Mouse (Mus musculus): ENCODE data around the gene Urm1. TPM values are rescaled to one million over a fixed set of nuclear protein-coding genes. Genes with fewer than 3 reads are reported as not detected.
"Not testable (repeated sequence)": the region's sequence is repeated elsewhere in the genome, so short reads cannot be mapped to it uniquely, and the experiment has no call there.

Gene Urm1
- 18.0 and 23.7 TPM in 2 replicates for polyA plus RNA-seq (2016; fragmentation: Nextera tagmentation; extraction: Ambion mirVana)

DNA sequence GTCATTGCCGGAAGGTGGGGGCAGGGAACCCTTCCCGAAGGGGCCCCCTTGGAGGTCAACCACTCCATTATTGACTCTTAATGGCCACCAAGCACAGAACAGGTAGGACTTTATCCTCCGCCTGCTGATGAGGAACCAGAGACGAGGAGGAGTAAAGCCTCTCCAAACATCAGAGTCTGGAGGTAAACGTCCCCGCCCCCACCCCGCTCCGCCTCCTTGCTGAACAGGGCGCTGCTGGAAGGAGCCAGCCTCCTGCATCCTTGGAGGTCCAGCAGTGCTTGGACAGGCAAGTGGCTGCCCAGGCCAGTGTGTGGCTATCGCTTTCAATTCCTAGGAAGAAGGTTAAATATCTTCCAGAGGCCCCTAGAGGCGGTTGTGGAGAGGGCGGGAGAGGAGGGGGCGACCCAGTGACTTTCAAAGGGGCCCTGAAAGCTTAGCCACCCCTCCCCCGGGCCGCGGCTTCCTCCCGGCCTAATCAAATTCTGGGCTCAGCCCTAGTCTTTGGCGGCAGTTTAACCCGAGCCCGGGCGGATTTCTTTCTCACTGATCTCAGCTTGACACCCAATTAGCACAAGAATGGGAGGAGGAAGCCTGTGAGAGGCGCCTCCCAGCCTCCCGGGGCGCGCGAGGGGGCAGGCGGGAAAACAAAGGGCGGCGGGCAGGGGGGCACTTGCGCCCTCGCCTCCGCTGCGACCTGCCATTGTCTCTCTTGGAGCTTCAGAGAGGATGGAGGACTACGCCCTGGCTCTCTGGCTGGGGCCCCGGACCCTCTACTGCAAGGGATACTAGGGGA is at the start of gene Urm1:
TSS of gene Urm1 (plus strand) at position 51 of the 793 bp plus-strand sequence.
- Histone ChIP-seq H3K36me3 (replicated peaks) (peaks cover 12% of the 10 kb centered on the region), H3K4me1 (peaks cover 37% of the 10 kb centered on the region), H3K9me3 (no peaks in the 10 kb centered on the region), H3K27ac (replicated peaks) (peak within 1 kb of the TSS; percentile 96), H3K4me3 (peak within 1 kb of the TSS; percentile 60), H3K27me3 (replicated peaks; ENCODE audit: low read depth, poor library complexity, severe bottlenecking) (peaks cover 10% of the 10 kb centered on the region; the same call in 1 of the 2 replicates)
- 1% methylated on average over 35 of the region's 35 CpGs for whole genome bisulfite sequencing
- DNase-seq (ENCODE audit: low spot score) = peak; percentile 91

DNA sequence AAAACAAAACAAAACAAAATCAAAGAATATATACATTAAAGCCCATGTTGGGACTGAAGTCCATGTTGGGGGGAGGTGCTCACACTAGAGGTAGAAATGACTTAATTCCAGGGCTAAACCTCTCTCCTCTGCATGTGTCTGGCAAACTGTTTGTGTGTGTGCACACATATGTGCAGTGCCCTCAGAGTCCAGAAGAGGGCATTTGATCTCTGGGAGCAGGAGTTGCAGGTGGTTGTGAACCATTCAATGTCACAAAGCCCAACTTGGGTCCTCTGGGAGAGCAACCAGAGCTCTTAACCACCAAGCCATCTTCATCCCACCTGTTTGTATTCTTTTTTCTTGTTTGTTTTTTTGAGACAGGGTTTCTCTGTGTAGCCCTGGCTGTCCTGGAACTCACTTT is 49.7 kb upstream of the Urm1 start:
- no peaks in the 10 kb centered on the region for H3K27me3 ChIP-seq (replicated peaks; ENCODE audit: low read depth, poor library complexity, severe bottlenecking)
- H3K27ac ChIP-seq (replicated peaks) = no peak overlapping the region
- peaks cover 30% of the 10 kb centered on the region for H3K36me3 ChIP-seq (replicated peaks)
- H3K4me1 ChIP-seq = no peaks in the 10 kb centered on the region
- DNase-seq (ENCODE audit: low spot score) = no peak
- no peaks in the 10 kb centered on the region for H3K9me3 ChIP-seq
- no peak overlapping the region for H3K4me3 ChIP-seq

DNA sequence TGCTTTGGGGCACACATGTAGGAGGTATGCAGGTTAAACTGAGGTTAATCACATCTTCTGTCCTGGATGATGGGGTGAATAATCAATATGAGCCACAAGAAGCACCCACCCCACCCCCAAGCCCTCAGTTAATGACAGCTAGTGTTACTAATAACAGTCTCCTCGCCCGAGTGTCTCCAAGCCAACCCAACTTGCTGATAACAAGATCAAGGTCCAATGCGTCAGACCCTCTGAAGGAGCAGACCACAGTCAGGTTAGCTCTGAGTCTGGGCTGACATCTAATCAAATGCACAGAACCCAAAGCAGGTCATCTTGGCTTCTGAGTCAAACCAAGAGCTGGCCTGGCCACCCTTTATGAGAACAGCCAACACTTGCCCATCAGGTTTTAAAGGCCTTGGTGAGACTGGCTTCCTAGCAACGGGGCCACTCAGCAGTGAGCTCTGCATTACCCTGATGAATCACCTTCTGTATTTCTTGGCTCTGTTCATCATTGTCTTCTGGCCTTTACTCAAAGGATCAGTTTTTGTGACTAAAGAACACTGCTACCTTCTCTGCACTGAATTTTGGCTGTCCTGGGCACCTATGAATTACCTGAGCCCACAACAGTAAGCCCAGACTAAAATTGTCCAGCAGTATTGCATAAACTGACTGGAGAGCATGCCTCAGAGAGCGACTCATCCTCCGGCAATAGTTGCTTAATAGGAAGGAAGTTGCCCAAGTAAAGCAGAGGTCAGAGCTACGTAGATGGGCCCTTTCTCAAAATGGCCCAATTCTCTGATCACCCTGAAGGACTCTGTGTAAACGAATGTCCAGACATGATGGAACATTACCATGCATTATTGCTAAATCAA is 48.0 kb upstream of the Urm1 start:
- Histone ChIP-seq H3K27ac (replicated peaks) (no peak overlapping the region), H3K27me3 (replicated peaks; ENCODE audit: low read depth, poor library complexity, severe bottlenecking) (no peaks in the 10 kb centered on the region), H3K4me1 (no peaks in the 10 kb centered on the region), H3K9me3 (no peaks in the 10 kb centered on the region), H3K4me3 (no peak overlapping the region), H3K36me3 (replicated peaks) (peaks cover 44% of the 10 kb centered on the region)
- DNase-seq (ENCODE audit: low spot score) = no peak
- 85% methylated on average over 8 of the region's 8 CpGs for WGBS

DNA sequence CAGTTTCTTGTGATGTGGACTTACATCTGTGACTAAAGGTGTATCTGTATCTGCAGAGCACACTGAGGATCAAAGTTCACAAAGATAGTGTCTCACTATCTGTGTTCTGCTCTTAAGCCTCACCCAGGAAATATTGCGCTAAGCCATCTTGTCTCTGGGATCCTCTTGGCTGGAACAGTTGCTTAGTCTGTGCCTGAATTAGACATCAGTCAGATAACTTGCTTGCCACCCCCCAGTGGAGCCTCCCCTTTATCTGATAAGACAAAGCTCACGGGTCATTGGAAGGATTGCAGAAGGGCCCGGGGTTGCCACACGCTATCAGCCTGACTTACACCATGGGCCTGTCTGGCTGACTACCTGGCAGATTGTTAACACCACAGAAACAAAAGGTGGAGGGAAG is 46.6 kb upstream of the Urm1 start:
- H3K36me3 ChIP-seq (replicated peaks) = peaks cover 59% of the 10 kb centered on the region
- WGBS = 90% methylated on average over 4 of the region's 4 CpGs
- H3K27me3 ChIP-seq (replicated peaks; ENCODE audit: low read depth, poor library complexity, severe bottlenecking) = no peaks in the 10 kb centered on the region
- H3K9me3 ChIP-seq = no peaks in the 10 kb centered on the region
- no peaks in the 10 kb centered on the region for H3K4me1 ChIP-seq
- H3K27ac ChIP-seq (replicated peaks) = no peak overlapping the region
- H3K4me3 ChIP-seq = no peak overlapping the region
- DNase-seq (ENCODE audit: low spot score) = no peak

DNA sequence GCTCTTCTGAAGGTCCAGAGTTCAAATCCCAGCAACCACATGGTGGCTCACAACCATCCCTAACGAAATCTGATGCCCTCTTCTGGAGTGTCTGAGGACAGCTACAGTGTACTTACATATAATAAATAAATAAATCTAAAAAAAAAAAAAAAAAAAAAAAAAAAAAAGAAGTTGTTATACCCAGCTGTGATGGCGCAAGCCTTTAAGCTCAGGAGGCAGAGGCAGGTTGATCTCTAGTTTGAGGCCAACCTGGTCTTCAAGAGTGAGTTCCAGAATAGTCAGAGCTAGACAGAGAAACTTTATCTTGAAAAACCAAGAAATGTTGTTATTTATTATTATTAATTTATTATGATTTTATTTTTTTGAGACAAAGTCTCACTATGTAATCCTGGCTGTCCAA is 38.6 kb upstream of the Urm1 start:
- 94% methylated on average over 2 of the region's 2 CpGs for WGBS
- DNase-seq (ENCODE audit: low spot score) = not testable (repeated sequence)
- H3K36me3 ChIP-seq (replicated peaks) = peaks cover 99% of the 10 kb centered on the region

DNA sequence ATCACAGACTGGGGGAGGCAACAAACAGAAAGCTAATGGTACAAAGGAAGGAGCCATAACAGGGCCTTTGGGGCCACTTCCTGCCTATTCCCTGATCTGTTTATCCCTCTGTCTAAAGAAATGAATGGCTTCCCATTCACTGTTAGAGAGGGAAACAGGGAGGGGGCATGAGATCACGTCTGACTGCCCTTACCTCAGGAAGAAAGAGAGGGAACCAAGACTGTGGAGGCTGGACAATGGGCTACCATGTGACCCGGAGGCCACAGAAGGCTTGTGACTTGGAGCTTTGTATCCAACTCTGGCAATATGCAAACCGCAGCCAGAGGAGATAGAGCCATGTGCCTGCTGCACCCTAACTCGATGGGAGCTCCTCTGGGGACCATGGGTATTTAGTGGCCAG is 35.6 kb upstream of the Urm1 start:
- 70% methylated on average over 4 of the region's 4 CpGs for WGBS
- no peak overlapping the region for H3K27ac ChIP-seq (replicated peaks)
- no peak for DNase-seq (ENCODE audit: low spot score)
- peaks cover 20% of the 10 kb centered on the region for H3K4me1 ChIP-seq
- peaks cover 72% of the 10 kb centered on the region for H3K36me3 ChIP-seq (replicated peaks)
- H3K4me3 ChIP-seq = no peak overlapping the region
- H3K9me3 ChIP-seq = peaks cover 11% of the 10 kb centered on the region
- H3K27me3 ChIP-seq (replicated peaks; ENCODE audit: low read depth, poor library complexity, severe bottlenecking) = no peaks in the 10 kb centered on the region

More for the DNA sequence above, 38.6 kb upstream of the Urm1 start:
- not testable (repeated sequence) for H3K27ac ChIP-seq (replicated peaks); H3K4me1 ChIP-seq; H3K4me3 ChIP-seq; H3K27me3 ChIP-seq (replicated peaks; ENCODE audit: low read depth, poor library complexity, severe bottlenecking)
- peaks cover 11% of the 10 kb centered on the region for H3K9me3 ChIP-seq

DNA sequence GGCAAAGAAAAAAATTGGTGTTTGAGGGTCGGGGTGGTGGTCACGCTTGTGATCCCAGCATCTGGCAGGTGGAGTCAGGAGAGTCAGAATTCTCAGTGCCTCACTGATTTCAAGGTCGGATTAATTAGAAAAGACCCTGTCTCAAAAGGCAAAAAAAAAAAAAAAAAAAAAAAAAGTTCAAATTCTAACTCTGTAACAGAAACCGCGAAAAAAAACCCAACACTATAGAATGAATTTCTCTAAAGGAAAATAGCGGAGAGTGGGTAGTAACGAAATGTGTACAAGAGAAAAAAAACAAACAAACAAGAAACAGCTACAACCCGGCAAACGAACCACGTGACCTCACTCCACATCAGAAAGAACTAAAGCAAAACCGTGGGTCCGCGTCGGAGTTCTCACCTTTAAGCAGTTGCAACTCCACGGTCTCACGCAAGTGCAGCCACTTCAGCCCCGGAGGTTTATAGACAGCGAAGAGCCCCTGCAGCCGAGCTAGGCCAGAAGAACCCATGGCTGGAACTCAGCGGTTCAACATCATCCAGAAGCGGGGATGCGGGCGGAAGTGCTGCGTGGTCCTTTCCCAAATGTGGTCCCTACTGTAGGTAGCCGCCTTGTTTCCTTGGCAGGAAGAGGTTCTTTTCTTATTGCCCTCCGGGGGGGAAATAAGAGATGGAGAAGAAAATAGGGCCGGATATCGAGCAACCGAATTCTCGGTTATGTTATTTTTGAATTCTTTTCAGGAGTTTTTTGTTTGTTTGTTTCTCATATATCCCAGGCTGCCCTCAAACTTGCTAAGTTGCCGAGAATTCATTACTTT is 32.6 kb upstream of the Urm1 start, which contains the start of gene Coq4:
TSS of gene Coq4 (plus strand) at position 390 of the 814 bp plus-strand sequence.
- no peaks in the 10 kb centered on the region for H3K27me3 ChIP-seq (replicated peaks; ENCODE audit: low read depth, poor library complexity, severe bottlenecking)
- H3K27ac ChIP-seq (replicated peaks) = peak within 1 kb of the TSS; percentile 84
- H3K9me3 ChIP-seq = peaks cover 2% of the 10 kb centered on the region; the same call in 1 of the 2 replicates
- H3K4me1 ChIP-seq = peaks cover 23% of the 10 kb centered on the region
- peaks cover 69% of the 10 kb centered on the region for H3K36me3 ChIP-seq (replicated peaks)
- 2% methylated on average over 31 of the region's 31 CpGs for WGBS
- DNase-seq (ENCODE audit: low spot score) = peak; percentile 91
- H3K4me3 ChIP-seq = peak within 1 kb of the TSS; percentile 75

DNA sequence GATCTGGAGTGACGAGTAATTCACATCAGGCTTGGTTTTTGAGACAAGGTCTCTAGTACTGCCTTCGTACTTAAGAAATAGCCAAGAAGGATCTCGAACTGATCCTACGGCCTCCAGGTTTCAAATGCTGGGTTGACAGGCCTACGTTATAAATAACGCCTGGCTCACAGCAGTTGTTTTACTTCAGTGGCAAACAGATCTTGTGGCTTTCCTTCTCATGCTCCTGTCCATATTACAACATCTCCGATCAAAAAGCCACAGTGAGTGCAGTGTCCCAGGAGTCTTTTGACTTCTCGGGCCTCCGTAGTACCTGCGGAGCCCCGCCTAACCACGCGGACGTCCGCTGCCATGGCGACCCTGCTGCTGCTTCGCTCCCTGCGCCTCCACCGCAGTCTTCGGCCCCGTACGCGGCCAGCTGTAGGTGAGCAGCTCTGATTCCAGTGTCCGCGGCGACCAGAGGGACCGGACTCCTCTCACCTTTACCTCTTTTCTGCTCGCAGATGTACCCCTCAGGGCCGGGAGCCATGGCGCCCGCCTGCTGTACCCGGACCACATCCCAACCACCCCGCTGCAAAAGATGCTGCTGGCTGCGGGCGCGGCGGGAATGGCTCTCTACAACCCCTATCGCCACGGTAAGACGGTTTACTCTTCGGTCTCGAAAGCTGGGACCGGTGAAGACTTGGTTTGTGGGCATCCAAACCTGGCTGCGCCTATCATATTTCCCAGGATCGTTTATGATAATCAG is 31.8 kb upstream of the Urm1 start, which contains the start of gene Trub2:
TSS of gene Trub2 (minus strand) at position 566 of the 745 bp plus-strand sequence.
- peak; percentile 86 for DNase-seq (ENCODE audit: low spot score)
- Histone ChIP-seq H3K9me3 (no peaks in the 10 kb centered on the region), H3K27ac (replicated peaks) (peak within 1 kb of the TSS; percentile 84), H3K4me1 (peaks cover 23% of the 10 kb centered on the region), H3K27me3 (replicated peaks; ENCODE audit: low read depth, poor library complexity, severe bottlenecking) (no peaks in the 10 kb centered on the region), H3K4me3 (peak within 1 kb of the TSS; percentile 75), H3K36me3 (replicated peaks) (peaks cover 69% of the 10 kb centered on the region)
- WGBS = under 1% methylated on average over 45 of the region's 45 CpGs

DNA sequence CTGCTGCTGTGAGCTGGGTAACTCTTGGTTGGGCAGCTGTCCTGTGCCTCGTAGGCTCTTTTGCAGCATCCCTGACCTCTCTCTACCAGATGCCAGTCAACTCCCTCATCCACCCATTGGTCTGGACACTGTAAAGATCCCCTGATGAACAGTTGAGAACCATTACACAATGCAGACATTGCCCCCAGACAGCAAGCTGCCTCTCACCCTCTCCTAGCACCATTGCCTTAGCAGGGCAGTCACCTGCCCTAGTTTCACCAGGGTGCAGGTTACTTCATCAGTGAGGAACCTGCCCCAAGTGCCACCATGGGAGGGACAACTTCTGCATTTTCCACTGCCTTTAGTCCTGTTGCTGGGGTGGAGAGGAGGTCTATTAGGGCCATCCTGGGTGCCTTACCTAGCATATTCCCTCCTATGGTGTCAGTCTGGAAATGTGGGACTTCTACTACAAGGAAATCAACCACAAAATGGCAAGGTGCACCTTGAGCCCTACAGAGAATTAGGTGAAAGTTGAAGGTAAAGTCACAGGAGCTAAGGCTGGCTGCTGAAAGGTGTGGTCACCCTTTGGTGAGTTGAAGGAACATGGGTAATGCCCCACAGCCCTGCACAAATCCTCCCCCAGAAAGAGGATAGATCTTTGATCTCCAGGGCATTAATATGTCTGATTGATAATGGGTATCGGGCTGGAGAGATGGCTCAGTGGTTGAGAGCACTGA is 26.9 kb upstream of the Urm1 start:
- no peak overlapping the region for H3K4me3 ChIP-seq
- peaks cover 14% of the 10 kb centered on the region for H3K4me1 ChIP-seq
- no peaks in the 10 kb centered on the region for H3K9me3 ChIP-seq
- no peak overlapping the region for H3K27ac ChIP-seq (replicated peaks)
- 94% methylated on average over 2 of the region's 2 CpGs for WGBS
- no peaks in the 10 kb centered on the region for H3K27me3 ChIP-seq (replicated peaks; ENCODE audit: low read depth, poor library complexity, severe bottlenecking)
- H3K36me3 ChIP-seq (replicated peaks) = peaks cover 73% of the 10 kb centered on the region
- no peak for DNase-seq (ENCODE audit: low spot score)

DNA sequence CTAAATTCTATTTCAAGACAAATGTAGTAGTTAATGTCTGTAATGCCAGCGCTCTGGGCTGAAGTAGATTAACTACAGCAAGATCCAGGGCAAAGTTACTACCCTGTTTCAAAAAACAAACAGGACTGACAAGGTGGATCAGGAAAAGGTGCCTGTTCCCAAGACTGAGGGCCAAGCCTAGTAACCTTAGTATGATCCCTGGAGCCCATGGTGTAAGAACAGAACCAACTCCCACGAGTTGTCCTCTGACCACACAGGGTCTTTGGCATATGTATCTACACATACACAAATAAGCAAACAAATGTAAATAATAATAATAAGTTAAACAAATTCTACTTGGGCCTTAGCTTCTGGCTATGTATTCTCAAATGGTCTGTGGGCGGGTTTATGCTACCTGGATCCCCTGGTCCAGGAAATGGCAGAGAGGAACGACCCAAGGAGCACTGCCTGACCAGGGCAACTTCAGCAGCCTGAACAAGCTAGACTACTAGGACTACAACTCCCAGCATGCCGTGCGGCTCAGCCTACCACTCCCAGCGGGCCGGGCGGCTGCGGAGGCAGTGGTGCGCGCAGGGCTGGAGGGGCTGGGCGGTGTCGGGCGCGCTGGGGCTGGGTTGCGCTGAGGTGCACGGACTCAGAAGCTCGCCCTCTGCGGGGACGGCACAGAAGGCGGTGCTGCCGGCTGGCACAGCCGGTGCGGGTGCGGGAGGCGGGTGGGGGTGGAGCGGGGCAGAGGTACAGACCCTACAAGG is 17.6 kb upstream of the Urm1 start, which contains the start of gene Slc27a4:
TSS of gene Slc27a4 (plus strand) at position 560 of the 752 bp plus-strand sequence.
- H3K9me3 ChIP-seq = no peaks in the 10 kb centered on the region
- H3K27ac ChIP-seq (replicated peaks) = peak within 1 kb of the TSS; percentile 87
- peaks cover 19% of the 10 kb centered on the region for H3K4me1 ChIP-seq
- DNase-seq (ENCODE audit: low spot score) = peak; percentile 95
- peak within 1 kb of the TSS; percentile 96 for H3K4me3 ChIP-seq
- H3K27me3 ChIP-seq (replicated peaks; ENCODE audit: low read depth, poor library complexity, severe bottlenecking) = peaks cover 10% of the 10 kb centered on the region; the same call in 1 of the 2 replicates
- 6% methylated on average over 28 of the region's 28 CpGs for WGBS
- H3K36me3 ChIP-seq (replicated peaks) = peaks cover 35% of the 10 kb centered on the region

Measured in embryonic facial prominence, embryonic 10.5 days (tissue).